Mouse (Mus musculus) telencephalon, adult 2 months (tissue): ENCODE data around the gene Kcnv2.
A peak's percentile ranks its signal among the peaks of the same experiment; 100 is the strongest.

Experiments
- DNase-seq: peaks from one replicate; pipeline ENCODE4 v3.0.0-alpha.2; 2011; ENCODE audit warnings: low read depth, low spot score

Gene Kcnv2

DNA sequence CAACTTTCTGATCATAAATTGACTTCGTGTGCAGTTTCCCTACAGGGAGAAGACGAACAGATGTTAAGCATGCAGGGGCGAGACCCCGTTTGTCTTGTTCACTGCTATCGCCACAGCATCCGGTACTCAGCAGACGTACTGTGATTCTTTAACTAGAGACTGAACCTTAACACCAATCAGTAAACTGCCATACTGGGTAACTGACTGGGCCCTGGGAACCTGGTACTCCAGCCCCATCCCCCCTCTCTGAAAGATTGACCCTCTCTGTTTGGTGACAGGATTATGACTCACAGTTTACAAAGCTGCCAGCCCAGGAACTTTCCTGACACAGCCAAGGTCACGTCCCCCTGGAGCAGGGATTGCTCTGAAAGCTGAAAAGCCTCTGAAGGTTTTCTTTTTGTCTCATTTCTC lies 42.1 kb downstream of the Kcnv2 start:
- no peak for DNase-seq

DNA sequence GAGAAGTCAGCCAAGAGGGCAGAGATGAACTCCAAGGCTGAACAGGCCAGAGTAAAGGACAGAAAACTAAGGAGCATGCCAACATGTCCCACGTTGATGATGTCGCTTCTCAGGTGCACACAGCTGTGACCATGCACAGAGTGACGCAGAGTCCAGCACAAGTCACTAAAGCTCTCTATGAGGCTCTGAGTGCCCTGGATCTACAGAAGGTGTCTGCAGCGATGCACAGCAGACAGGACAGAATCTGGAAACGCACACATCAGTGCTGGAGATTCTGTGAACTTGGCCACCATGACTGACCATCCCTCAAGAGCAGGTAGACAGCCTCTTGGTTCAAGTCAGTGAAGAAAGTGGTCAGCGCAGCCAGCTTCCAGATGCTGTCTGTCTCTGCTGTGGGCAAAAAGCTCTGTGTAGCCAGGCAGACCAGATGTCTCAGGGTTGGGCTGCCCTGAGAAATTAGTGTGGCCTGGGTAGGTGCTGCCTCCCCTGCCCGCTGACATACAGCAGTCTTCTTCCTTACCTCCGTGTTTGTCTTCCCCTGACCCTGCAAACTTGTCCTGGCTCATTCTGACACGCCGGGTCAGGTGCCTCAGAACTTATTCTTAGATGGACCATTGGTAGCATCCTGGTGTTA lies 43.8 kb downstream of the Kcnv2 start:
- DNase-seq: no peak

DNA sequence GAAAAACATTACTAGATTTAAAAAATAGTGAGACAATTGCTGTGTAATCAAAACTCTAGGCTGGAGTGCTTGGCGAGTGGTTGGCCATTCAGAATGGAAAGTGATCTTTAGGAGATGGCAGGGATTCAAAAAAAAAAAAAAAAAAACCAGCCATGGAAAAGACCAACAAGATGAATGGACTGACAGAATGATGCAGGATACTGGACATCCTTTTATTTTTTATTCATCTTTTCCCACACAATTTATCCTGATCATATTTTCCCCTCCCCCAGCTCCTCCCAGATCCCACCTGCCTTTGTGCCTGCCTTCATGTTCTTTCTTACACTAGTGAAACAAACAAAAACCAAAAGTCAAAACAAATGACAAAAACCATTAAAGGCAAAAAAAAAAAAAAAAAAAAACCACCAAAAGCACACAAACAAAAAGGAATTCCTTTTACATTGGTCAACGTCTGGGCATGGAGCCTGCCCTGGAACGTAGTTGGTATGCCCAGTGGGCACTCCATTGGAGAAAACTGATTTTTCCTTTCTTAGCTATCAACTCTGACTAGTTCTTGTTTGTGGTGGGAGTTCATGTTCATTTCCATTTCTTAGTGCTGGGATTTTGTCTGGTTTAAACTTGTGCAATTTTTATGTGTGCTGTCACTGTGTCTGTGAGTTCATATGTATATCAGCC lies 47.2 kb downstream of the Kcnv2 start:
- no peak for DNase-seq

DNA sequence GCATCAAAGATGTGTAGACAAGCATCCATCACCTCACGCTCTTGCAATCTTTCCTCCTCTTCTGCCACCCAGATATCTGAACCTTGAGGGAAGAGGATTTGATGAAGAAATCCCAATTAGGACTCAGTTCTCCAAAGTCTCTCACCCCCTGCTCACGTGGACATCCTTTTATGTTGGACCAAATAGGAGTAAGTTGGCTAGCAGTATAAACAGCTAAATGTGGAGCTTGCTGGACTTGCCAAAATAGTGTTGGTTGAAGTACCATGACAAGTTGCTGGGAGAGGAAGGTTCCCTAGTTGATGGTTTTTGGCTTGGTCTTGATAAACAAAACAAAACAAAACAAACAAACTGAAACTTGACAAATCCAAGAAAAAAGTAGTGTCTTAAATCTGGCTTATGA lies 47.8 kb downstream of the Kcnv2 start:
- no peak for DNase-seq

DNA sequence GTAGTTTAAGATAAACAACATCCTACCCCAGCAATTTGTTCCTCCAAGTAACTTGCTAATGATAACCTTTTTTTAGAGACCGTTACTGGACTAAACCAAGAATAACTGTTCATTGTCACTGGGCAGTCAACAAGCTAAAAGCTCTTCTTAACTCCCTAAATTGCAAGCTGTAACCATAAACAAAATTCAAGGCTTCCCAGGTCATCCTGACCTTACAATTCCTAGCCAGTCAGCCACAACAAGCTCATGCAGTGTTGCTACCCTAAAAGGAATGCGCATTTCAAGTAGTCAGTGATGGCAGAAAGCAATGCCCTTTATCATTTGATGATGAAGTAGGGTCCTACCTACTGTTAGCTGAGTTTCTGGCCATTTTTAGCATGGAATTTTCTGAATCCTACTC lies 48.4 kb downstream of the Kcnv2 start:
- no peak for DNase-seq

DNA sequence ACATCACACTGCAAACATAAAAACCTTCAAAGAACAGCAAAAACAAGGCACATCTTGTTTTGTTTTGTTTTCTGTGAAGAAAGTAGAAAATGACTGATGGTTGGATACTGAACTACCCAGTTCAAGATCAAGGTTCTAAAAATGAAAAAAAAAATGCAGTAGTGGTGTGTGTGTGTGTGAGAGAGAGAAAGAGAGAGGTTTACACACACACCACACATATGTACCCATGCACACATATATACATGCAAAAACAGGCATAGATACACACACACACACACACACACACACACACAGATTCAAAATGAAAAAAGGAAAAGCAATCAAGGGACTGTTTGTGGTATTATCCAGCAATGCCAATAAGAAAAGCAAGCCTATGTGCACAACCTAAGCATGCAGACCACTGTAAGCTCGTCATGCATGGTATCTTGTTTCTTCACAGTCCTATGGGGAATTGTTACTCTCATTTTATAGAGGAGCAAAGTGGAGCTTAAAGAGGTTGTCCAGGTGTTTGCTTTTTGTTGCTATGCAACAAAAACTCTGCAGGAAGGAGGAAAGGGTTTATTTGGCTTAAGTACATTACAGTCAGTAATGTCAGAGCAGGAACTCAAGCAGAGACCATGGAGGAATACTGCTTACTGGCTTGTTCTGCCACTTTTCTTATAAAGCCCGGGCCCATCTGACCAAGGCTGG lies 57.5 kb downstream of the Kcnv2 start:
- no peak for DNase-seq

DNA sequence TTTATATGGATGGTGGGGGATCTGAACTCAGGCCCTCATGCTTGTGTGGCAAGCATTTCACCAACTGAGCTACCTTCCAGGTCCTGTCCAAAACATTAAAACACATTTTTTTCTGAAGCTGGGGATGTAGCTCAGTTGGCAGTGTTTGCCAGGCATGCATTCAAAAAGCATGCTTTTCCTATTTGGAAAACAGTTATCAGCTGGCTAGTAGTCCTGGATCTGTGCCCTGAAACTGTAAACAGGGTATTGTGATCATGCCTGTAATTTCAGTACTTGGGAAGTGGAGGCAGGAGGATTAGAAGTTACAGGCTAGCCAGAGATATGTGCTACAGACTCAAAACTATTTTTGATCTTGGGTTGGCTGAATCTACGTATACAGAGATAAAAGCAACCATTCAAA lies 59.7 kb downstream of the Kcnv2 start:
- DNase-seq: peak; percentile 10

DNA sequence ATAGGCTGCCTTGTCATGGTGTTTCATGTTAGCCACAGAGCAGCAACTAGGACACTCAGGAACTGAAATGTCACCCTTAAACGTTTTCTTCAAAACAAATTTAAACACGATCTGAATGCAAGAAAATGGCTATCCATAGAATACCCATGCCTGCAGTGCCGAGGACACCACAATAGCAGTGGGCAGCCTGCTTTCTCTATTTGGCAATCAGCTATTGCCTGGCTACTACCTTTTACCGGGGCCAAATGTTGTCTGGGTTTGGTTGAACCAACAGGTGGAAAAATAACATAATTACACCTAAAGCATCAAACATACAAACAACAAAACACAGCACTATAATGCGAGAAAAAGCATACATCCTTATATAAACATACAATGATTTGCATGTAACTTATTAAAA lies 60.9 kb downstream of the Kcnv2 start:
- no peak for DNase-seq

DNA sequence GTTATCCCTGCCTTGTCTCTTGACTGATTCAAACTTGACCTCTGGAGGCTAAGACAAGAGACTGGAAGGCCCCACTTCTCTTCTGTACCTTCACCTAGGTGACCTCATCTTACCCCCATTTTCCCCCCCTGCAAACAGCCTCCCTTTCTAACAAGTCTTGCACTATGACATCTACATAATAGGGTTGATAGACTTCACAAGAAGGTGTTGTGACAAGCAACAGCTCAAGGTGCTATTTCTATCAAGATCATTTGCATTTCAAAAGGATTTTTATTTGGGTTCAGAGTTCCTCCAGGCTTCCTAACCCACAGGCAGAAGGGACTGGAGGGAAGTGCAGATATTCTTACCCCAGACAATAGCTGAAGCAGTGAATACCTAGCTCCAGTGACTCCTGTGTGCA lies 62.9 kb downstream of the Kcnv2 start:
- peak; percentile 8 for DNase-seq
